Mouse (Mus musculus) erythroblast, embryonic 14.5 days (primary cell): ENCODE data around the gene Tmem88b. TPM values are rescaled to one million over a fixed set of nuclear protein-coding genes. Genes with fewer than 3 reads are reported as not detected.

Experiments
- H3K27me3 ChIP-seq: 2 replicates; pipeline ENCODE4 v1.6.1; 2012; ENCODE audit warnings: inconsistent platforms; ENCODE audit not compliant: control insufficient read depth
- H3K36me3 ChIP-seq: 2 replicates; pipeline ENCODE4 v1.6.1; 2012; ENCODE audit warnings: mild to moderate bottlenecking, inconsistent platforms; ENCODE audit not compliant: control insufficient read depth
- H3K4me1 ChIP-seq: 2 replicates; pipeline ENCODE4 v1.6.1; 2012; ENCODE audit warnings: inconsistent platforms; ENCODE audit not compliant: control insufficient read depth
- H3K4me3 ChIP-seq: replicated peaks from 2 replicates; pipeline ENCODE3; 2012; ENCODE audit warnings: moderate library complexity, mild to moderate bottlenecking, inconsistent platforms
- H3K9me3 ChIP-seq: 2 replicates; pipeline ENCODE4 v1.6.1; 2012; ENCODE audit warnings: low read length, inconsistent platforms, mixed read lengths; ENCODE audit not compliant: control insufficient read depth
- GATA1 ChIP-seq: IDR thresholded peaks from 2 replicates; pipeline ENCODE4 v1.6.1; 2012; ENCODE audit warnings: low read length, inconsistent platforms, mixed read lengths
- TAL1 ChIP-seq: IDR thresholded peaks from 3 replicates; pipeline ENCODE4 v1.6.1; 2012; ENCODE audit warnings: low read length, inconsistent platforms, mixed read lengths
- polyA plus RNA-seq: library from polyadenylated mRNA; stranded (reverse); fragments of >175 nt; gene quantifications from 2 replicates; pipeline ENCODE4 v1.2.3, GENCODE M21; 2012

Gene Tmem88b
- polyA plus RNA-seq, 1 experiment, result not detected

DNA sequence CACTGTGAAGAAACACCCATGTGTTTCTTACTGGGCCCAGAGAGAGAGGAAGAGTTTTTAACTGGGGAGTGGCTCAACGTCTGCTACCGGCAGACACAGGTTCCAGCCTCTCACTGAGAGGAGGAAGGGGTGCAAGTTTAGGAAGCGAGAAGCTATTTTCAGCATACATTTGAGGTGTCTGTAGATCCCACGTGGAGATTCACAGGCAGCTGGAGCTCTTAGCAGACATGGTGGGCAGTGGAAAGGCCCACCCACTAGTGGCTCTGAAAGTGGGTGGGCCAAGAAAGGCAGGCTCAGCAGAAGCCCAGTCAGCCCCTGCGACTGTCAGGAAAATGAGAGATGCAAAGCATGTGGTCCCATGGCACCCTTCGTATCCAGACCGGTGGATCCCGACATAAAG is 47.4 kb downstream of the Tmem88b start:
- no peak for TF ChIP-seq GATA1
- TF ChIP-seq TAL1, result no peak
- Histone ChIP-seq H3K4me3 (no peak overlapping the region), H3K4me1 (peaks cover 26% of the 10 kb centered on the region), H3K36me3 (peaks cover 47% of the 10 kb centered on the region), H3K9me3 (no peaks in the 10 kb centered on the region), H3K27me3 (peaks cover 4% of the 10 kb centered on the region; the same call in 1 of the 2 replicates)

DNA sequence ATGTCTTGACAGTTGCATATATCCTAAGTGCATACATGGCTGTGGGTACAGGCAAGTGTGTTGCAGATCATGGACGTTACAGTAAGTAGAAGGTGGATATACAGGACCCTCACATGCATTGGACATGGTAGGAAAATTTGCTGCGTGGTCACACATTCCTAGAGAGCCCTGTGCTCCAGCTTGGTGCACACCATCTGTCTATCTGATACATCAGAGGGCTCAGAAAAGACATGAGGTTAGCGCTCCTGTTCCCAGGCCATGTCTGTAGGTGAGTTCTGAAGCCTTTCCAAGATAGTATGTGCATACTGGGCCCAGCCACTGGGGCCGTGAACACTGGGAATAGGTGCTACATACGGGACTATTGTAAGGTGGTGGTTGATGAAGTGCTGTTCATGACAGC is 49.3 kb downstream of the Tmem88b start:
- Histone ChIP-seq H3K36me3 (peaks cover 45% of the 10 kb centered on the region), H3K4me1 (peaks cover 28% of the 10 kb centered on the region), H3K9me3 (no peaks in the 10 kb centered on the region), H3K4me3 (no peak overlapping the region), H3K27me3 (peaks cover 4% of the 10 kb centered on the region; the same call in 1 of the 2 replicates)
- TF ChIP-seq TAL1, result no peak
- no peak for TF ChIP-seq GATA1

DNA sequence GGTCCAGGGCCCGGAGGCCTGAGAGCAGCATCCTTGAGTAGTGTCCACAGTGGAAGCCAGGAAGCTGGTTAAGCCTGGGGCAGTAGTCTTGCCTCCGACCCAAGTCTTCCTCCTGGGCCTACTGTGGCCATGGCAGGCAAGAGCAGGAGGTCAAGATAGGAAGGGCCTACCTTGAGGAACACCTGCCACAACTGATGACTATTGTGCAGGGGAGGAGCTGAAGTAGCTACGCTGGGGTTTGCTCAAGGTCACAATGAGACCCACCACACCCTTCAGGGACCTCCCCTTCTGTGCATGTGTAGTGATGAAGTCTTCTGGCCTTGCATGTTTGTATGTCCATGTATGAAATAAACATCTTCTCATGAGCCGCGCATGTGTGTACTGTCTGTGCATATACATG is 49.9 kb downstream of the Tmem88b start:
- no peaks in the 10 kb centered on the region for H3K9me3 ChIP-seq
- TF ChIP-seq TAL1 (no peak), GATA1 (no peak)
- peaks cover 4% of the 10 kb centered on the region; the same call in 1 of the 2 replicates for H3K27me3 ChIP-seq
- peak overlapping the region; percentile 75 for H3K4me3 ChIP-seq
- peaks cover 28% of the 10 kb centered on the region for H3K4me1 ChIP-seq
- H3K36me3 ChIP-seq, result peaks cover 45% of the 10 kb centered on the region

DNA sequence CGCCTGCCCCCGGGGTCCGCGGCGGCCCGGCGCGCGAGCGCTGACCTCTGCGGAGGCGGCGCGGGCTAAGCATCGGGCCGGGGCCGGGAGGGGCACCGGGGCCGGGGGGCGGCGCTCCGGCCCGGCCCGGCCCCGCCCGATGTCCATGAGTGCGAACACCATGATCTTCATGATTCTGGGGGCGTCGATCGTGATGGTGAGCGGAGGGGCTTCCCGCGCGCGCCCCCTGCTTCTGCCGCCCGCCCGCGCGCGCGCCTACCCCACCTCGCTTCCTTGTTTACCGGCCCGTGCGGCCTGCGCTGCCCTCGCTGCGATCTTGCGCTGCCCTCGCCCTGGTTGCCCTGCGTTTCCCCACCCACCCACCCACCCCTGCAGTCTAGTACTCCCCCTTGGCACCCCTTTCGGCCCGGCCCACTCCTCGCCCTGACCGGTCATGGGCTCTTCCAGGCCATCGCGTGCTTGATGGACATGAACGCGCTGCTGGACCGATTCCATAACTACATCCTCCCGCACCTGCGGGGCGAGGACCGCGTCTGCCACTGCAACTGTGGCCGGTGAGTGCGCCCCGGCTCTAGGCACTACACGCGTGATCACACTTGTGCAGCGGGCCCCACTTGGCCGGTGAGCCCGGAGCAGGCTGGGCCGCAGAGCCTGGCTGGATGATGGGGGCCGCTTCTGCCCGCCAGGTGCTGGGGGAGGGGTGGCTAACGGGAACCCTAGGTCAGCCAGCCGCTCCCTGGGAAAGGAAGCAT is 50.5 kb downstream of the Tmem88b start:
- TF ChIP-seq GATA1, result no peak
- no peak for TF ChIP-seq TAL1
- peaks cover 4% of the 10 kb centered on the region; the same call in 1 of the 2 replicates for H3K27me3 ChIP-seq
- H3K4me1 ChIP-seq, result peaks cover 28% of the 10 kb centered on the region
- H3K4me3 ChIP-seq, result peak overlapping the region; percentile 75
- H3K9me3 ChIP-seq, result no peaks in the 10 kb centered on the region
- H3K36me3 ChIP-seq, result peaks cover 44% of the 10 kb centered on the region

DNA sequence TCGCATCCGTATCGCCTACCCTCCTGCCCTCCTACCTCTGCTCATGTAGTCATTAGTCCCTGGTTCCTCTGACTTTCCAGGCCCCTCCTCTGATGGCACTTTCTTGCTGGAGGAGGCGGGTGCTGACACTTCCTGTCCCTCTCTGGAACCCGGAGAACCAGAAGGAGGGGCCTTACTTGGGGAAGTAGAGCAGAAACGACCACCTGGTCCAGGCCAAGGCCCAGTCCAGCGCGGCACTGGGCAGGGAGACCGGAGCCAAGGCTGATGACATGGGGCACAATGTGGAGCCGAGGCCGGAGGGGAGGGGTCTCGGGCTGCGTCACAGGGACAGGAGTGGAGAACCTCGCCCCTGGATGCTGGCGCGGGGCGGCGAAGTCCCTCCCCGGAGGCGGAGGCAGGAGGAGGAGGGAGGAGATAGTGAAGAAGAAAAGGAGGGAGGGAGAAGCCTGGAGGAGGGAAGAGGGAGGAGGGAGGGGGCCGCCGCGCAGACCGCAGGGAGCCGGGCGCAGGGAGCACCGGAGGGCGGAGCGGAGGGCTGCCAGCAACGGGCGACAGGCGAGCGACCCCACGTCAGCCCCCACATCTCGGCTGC is 51.2 kb downstream of the Tmem88b start, which contains the start of gene Tmem240:
Tmem240 (plus strand) TSS at position 451 of the 592 bp plus-strand sequence.
- TF ChIP-seq TAL1, result no peak
- TF ChIP-seq GATA1, result no peak
- no peaks in the 10 kb centered on the region for H3K9me3 ChIP-seq
- peaks cover 45% of the 10 kb centered on the region for H3K36me3 ChIP-seq
- H3K4me3 ChIP-seq, result peak within 1 kb of the TSS; percentile 75
- peaks cover 4% of the 10 kb centered on the region; the same call in 1 of the 2 replicates for H3K27me3 ChIP-seq
- peaks cover 26% of the 10 kb centered on the region for H3K4me1 ChIP-seq

DNA sequence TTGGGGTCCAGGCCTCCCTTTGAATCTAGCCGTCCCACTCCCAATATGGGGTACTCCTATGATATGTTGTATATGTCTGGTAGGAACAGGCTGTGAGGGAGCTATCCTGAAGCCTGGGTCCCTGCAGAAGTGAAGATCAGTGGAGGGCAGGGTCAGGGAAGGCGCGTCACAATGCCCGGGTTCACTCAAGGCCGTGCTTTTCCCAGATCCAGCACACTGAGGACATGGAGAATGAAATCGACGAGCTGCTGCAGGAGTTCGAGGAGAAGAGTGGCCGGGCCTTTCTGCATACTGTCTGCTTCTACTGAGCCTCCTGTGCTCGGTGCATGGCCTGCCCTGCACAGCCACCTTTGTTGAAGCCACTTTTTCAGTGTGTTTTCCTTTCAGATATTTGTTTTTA is 52.4 kb downstream of the Tmem88b start:
- Histone ChIP-seq H3K4me3 (no peak overlapping the region), H3K36me3 (peaks cover 51% of the 10 kb centered on the region), H3K9me3 (no peaks in the 10 kb centered on the region), H3K4me1 (peaks cover 26% of the 10 kb centered on the region), H3K27me3 (peaks cover 4% of the 10 kb centered on the region; the same call in 1 of the 2 replicates)
- no peak for TF ChIP-seq TAL1
- TF ChIP-seq GATA1, result no peak

Other genes starting within 250 kb of the Tmem88b start
- 1.0 and 1.9 TPM in 2 replicates for gene Nadk, start 223.5 kb downstream of the Tmem88b start, polyA plus RNA-seq
- gene Slc35e2, start 184.5 kb downstream of the Tmem88b start, polyA plus RNA-seq, result 0.09 and 0.12 TPM in 2 replicates
- gene Cdk11b, start 161.0 kb downstream of the Tmem88b start, polyA plus RNA-seq, result 5.0 and 6.4 TPM in 2 replicates
- gene Gm10563, start 140.5 kb downstream of the Tmem88b start, polyA plus RNA-seq, result not detected in 2 replicates
- gene Mmp23, start 132.5 kb downstream of the Tmem88b start, polyA plus RNA-seq, result not detected in 2 replicates
- 0.69 and 0.71 TPM in 2 replicates for gene Mib2, start 116.7 kb downstream of the Tmem88b start, polyA plus RNA-seq
- gene Fndc10, start 91.5 kb downstream of the Tmem88b start, polyA plus RNA-seq, result 0.02 TPM in 1 of 2 replicates, not detected in the other
- 0.83 and 1.1 TPM in 2 replicates for gene Ssu72, start 81.1 kb downstream of the Tmem88b start, polyA plus RNA-seq
- 0.01 and 0.06 TPM in 2 replicates for gene Tmem240, start 51.1 kb downstream of the Tmem88b start, polyA plus RNA-seq
- gene Atad3a, start 24.8 kb downstream of the Tmem88b start, polyA plus RNA-seq, result 1.0 and 1.1 TPM in 2 replicates
- gene Vwa1, start 11.2 kb downstream of the Tmem88b start, polyA plus RNA-seq, result 0.01 TPM in 1 of 2 replicates, not detected in the other
- 0.10 TPM in 1 of 2 replicates, not detected in the other for gene Ankrd65, start 4.6 kb upstream of the Tmem88b start, polyA plus RNA-seq
- 1.9 and 2.3 TPM in 2 replicates for gene Mrpl20, start 17.0 kb upstream of the Tmem88b start, polyA plus RNA-seq
- gene Ccnl2, start 26.6 kb upstream of the Tmem88b start, polyA plus RNA-seq, result 4.7 and 4.8 TPM in 2 replicates
- 28.2 and 40.5 TPM in 2 replicates for gene Aurkaip1, start 45.4 kb upstream of the Tmem88b start, polyA plus RNA-seq
- gene Mxra8, start 53.8 kb upstream of the Tmem88b start, polyA plus RNA-seq, result 0.11 TPM in 1 of 2 replicates, not detected in the other
- 8.1 and 8.2 TPM in 2 replicates for gene Dvl1, start 61.5 kb upstream of the Tmem88b start, polyA plus RNA-seq
- gene Tas1r3, start 77.5 kb upstream of the Tmem88b start, polyA plus RNA-seq, result not detected in 2 replicates
- gene Cptp, start 83.6 kb upstream of the Tmem88b start, polyA plus RNA-seq, result 0.17 and 0.55 TPM in 2 replicates
- 0.94 and 1.8 TPM in 2 replicates for gene Ints11, start 83.7 kb upstream of the Tmem88b start, polyA plus RNA-seq
- gene Pusl1, start 105.9 kb upstream of the Tmem88b start, polyA plus RNA-seq, result 2.1 and 3.5 TPM in 2 replicates
- gene Acap3, start 105.9 kb upstream of the Tmem88b start, polyA plus RNA-seq, result 3.8 and 4.1 TPM in 2 replicates
- gene Ube2j2, start 158.0 kb upstream of the Tmem88b start, polyA plus RNA-seq, result 12.5 and 13.5 TPM in 2 replicates
- gene C1qtnf12, start 176.4 kb upstream of the Tmem88b start, polyA plus RNA-seq, result 7.7 and 11.5 TPM in 2 replicates
- 0.11 and 0.22 TPM in 2 replicates for gene B3galt6, start 206.8 kb upstream of the Tmem88b start, polyA plus RNA-seq
- 3.2 and 4.3 TPM in 2 replicates for gene Sdf4, start 207.0 kb upstream of the Tmem88b start, polyA plus RNA-seq
- 0.11 and 0.24 TPM in 2 replicates for gene Tnfrsf4, start 228.0 kb upstream of the Tmem88b start, polyA plus RNA-seq
- gene Tnfrsf18, start 240.3 kb upstream of the Tmem88b start, polyA plus RNA-seq, result not detected in 2 replicates